Mouse (Mus musculus) frontal cortex, postnatal 36 days (tissue): ENCODE data around the gene Limk2.
A peak's percentile ranks its signal among the peaks of the same experiment; 100 is the strongest.

ENCODE experiments used
- DNase-seq, 2 experiments: peaks; one replicate each; pipeline ENCODE4 v3.0.0; 2022; ENCODE audit warnings: low spot score in 2 of 2

Gene Limk2

DNA sequence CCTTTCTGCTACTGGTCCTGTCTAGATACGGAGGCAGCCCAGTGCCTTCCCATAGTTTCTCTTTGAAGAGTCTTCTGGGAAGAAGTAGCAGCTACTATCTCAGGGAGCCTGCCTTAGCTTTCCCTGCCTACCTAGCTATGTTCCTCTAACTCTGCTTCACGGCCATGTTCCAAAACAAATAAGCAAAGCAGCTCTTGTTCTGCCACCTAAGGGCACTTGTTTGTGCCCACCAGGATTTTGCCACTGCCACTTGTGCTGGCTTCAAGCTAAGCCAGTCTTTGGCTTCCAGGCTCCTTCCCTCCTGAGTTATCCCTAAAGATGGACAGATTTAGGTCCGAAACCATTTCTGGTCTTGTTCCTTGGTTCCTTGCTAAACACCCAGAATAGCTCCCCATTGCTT lies 3.1 kb upstream of the Limk2 start:
- DNase-seq, result no peak

GRCm38 (mm10) chr11:3408131-3408996 lies 625 bp downstream of the Limk2 start:
- no peak for DNase-seq

DNA sequence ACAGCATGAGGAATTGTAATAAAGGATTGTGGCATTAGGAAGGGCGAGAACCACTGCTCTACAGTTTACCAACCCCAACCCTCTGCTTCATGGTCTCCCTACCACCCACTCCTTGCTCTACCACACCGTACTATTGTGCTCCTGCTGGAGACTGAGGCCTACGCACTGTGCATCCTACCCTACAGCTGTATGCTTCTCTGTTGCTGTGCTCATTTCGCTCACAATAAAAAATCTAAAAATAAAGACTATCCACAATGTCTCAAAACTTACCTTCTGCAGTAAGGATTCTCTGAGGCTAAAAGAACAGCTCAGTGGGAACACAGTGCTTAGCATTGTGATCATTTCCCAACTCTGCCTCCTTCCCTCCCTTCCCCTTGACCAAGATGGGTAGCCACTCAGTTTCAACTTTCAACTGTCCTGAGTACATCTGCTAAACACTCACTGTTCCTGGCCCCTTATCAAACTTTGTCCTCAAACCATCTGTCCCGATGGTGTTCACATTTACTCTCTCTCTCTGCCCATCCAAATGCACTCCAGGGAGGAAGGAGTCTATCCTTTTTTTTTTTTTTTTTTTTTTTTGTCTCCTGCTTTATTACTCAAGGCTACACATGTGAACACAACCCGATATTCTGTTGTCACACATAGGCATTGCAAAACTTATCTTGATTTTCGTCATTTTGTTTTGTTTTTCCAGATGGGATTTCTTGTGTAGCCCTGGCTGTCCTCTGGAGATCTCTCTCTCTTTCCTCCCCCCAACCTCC lies 4.5 kb downstream of the Limk2 start:
- peak in 1 of 2 experiments; percentile 10 for DNase-seq

DNA sequence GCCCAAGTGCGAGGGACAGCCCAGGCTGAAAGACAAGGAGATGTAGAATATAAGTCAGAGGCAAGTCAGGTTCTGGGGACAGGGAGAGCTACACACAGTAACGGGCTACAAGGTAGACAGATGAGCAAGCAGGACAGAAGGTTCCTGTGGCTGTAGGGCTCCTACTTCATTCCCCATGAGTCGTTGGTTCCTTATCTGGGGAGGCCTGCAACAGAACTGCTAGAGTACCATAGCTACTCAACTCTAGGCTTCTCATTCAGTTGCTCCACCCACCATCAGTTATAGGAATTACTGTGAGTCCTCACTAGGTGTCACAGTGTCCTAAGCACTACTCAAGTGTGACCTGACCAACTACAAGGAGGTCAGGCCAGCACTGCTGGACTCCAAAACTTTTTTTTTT lies 6.0 kb downstream of the Limk2 start:
- no peak for DNase-seq

GRCm38 (mm10) chr11:3398318-3398717 lies 10.7 kb downstream of the Limk2 start:
- DNase-seq, result no peak

GRCm38 (mm10) chr11:3396562-3396961 lies 12.4 kb downstream of the Limk2 start:
- DNase-seq, result peak; percentile 28 to 40

- DNase-seq, result no peak
These were observed 12.9 kb downstream of the Limk2 start for GRCm38 (mm10) chr11:3396091-3396490.

DNA sequence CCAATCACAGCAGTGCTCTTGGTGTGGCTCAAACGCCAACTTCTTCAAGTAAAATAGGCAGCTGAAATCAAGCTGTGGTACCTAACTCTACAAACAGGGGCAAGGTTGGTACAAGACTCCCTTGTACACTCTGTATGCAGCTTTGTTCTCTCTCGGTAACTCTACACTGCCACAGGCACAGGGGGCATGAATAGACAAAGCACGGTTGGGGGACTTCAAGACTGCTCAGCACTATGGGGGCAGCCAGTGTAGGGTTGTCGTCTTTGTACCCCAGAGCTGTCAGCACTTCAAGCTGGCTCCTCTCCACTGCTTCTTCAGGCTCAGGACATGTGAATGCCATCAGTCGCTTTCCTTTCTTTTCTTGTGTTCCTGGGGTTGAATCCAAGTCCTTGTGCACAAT lies 14.5 kb downstream of the Limk2 start:
- DNase-seq, result no peak

- no peak for DNase-seq
These were observed 16.5 kb downstream of the Limk2 start for GRCm38 (mm10) chr11:3392526-3392925.

DNA sequence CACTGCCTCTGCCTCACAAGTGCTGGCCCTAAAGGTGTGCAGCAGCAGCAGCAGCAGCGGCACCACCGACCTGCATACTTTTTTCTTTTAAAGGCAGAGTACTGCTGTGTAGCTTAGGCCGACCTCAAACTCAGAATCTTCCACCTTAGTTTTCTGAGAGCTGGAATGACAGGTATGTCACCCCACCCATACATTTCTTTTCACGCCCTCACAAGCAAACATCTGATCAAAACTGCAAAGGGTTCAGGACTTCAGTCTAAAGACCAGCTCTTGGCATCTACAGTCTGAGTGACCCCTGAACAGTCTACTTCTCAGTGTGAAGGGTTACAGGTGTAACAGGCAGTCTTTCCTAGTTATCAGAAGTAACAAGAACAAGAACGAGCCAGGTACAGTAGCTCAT lies 18.2 kb downstream of the Limk2 start:
- DNase-seq, result no peak

GRCm38 (mm10) chr11:3389996-3390395 lies 19.0 kb downstream of the Limk2 start:
- DNase-seq, result no peak

GRCm38 (mm10) chr11:3387482-3388196 lies 21.4 kb downstream of the Limk2 start:
- DNase-seq, result no peak

- peak; percentile 84 to 90 for DNase-seq
These were observed 22.0 kb downstream of the Limk2 start for GRCm38 (mm10) chr11:3386941-3387368.

DNA sequence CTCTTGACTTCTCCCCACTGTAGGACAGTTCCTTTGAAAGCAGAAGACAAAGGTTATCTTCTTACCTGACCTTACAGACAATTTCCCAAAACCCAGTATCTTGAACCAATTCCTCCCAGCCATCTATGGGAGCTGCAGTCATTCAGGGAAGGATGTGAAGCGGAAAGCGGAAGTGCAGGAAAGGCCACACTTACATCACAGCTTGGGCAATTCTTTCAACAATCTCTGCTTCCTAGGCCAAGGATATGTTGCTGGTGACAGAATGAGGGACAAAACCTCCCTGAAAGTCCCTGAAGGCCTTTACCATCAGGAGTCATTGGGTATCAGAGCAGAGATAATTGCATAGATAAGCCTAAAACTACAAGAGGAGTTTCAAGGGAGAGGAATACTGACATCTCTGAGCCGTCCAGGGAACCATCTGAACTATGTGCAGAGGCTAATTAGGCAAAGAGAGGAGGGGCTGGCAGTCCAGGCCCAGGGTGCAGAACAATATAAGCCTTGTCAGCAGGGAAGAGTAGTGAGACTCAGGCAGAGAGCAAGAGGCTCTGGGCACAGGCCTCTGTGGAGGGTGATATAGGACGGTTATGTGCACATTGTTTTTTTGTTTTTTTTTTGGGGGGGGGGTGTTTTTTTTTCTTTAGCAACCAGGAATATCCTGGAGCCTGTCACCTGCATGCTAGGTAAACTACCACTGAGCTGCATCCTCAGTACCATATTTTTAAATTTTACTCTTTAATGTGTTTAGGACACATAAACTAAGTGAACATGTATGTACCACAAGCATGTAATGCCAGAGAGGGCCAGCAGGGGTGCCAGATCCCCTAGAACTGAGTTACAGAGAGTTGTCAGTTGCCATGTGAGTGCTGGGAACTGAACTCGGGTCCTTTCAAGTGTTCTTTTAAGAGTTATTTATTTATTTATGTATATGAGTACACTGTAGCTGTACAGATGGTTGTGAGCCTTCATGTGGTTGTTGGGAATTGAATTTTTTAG lies 26.1 kb downstream of the Limk2 start:
- no peak for DNase-seq

- no peak for DNase-seq
These were observed 27.7 kb downstream of the Limk2 start for GRCm38 (mm10) chr11:3381148-3381814.

DNA sequence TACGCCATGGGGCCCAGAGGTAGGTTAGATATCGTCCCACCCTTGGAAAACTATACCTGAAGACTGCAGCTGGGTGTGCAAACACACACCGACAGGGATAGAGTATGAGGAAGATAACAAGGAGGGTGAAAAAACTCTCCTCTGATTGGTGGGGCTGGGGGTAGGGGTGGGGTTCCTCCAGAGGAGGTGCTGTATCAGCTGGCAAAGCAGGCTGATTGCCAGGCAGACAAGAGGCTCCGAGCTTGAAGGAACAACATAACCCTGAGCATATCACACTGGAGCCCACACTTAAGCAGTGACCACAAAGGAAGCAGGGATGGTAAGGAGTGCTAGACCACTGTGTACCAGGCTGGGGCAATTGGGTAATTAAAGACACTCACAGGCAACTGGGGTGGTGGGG lies 29.6 kb downstream of the Limk2 start:
- DNase-seq, result no peak

DNA sequence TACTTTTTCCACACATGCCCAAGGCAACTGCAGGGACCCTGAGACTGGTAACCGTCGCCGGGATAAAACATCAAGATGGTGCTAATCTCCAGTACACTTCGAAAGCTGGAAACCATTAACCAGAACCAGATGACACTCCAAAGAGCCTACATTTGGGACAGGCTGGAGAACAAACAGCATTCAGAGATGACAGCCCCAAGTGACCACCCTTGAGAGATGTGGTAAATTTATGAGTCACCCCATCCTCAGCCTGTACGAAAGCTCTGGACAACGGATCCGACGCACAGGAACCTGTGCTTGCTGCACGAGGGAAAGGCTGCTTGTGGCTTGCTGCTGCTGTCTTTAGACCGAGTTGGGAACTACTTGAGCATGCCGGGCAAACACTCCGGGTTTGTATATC lies 34.2 kb downstream of the Limk2 start:
- DNase-seq, result no peak

GRCm38 (mm10) chr11:3374293-3374645 lies 34.7 kb downstream of the Limk2 start:
- DNase-seq, result no peak

- no peak for DNase-seq
These were observed 35.2 kb downstream of the Limk2 start for GRCm38 (mm10) chr11:3373591-3374292.
